Mouse (Mus musculus): ENCODE data around the gene Aff3.
A peak's percentile ranks its signal among the peaks of the same experiment; 100 is the strongest.

The Aff3 gene

DNA sequence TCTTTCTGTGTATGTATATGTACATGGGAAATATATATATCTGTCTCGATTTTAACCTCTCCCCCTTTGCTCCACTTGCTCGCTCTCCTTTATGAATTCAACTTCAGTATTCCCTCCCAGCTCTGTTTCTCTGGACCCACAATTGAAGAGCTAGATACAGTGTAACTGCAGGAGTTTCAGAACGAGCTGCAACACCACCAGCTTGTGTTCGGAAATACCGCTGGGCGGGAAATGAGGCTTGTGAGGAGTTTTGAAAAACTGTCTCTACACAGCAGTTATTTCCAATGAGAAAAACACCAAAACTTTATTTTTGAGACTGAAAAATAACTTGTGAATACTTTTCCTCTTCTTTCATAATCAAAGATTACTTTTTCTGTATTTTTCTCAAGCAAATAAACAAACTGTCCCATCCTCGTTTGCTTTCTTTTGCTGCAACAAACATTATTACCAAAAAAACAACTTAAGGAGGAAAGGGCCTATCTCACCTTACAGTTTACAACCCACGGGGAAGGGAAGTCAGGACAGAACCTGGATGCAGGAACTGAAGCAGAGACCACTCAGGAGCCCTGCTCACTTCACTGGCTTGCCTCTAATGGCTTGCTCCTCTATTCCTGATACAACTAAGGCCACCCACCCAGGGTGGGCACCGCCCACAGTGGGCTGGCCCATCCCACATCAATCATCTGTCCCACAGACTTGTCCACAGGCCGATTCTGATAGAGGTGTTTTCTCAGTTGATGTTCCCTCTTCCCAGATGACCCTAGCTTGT lies 533.9 kb downstream of the Aff3 start:
- DNase-seq, result peak in 1 of 2 experiments; percentile 36

DNA sequence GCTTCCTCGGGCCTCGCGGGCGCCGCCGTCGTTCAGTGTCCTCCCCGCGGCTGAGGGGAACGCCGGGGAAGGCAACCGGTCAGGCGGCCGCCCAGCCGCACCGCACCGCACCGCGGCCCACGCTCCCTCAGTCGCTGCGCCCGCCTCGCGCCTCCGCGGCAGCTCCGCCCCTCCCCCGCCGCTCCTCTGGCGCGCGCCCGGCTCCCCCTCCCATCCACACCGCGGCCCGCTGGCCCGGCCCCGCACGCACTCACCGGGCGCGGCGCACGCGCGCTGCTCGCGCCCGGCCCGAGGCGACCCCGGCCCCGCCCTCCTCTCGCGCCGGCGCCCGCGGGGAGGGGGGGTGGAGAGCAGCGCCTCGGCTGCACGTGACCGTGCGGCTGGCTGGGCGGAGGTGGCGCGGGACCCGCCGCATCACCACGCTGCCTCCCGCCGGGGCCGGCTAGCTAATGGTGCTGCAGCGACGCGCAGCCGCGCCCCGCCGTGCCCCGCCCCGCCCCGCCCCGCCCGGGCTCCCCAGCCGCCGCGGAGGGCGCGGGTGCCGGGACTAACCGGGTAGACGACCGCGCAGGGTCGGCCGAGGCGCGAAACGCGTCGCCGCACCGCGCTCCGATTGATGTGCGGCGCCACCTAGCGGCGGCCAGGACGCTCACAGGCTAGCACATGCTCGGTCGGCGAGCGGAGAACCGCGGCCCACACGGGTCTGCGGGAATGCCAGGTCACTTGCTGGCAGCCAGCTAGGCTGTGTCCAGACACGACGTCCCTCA lies 535.1 kb downstream of the Aff3 start, which contains the start of gene Rev1:
Gene Rev1 (minus strand): TSS at position 301 of the 767 bp plus-strand sequence.
- peak; percentile 93 to 98 for DNase-seq

DNA sequence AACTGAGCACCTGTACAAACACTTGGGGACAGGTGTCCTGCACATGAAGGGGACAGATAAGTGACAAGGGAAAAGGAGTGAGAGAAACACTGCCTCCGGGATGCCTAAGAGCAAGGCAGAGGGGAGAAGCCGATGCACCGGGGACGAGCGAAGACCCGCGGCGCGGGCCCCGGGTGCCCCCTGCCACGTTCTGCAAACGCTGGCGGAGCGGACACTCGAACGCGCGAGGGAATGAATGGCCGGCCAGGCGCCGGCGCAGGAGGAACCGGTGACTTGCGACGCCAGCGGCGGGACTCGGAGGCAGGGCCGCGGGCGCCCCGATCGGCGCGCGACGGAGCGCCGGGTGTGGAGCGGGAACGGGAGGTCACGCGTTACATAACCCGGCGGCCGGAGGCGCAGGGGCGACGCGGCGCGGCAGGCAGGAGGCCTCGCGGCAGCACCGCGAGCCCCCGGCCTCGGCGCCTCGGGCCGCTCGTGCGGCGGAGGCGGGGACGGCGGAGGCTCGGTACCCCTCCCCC lies 535.8 kb downstream of the Aff3 start:
- peak; percentile 61 to 72 for DNase-seq

Data from lung, postnatal 4 days (tissue).